Comparison of ENCODE assay signal across 13 mouse cellular contexts in the genomic region with DNA sequence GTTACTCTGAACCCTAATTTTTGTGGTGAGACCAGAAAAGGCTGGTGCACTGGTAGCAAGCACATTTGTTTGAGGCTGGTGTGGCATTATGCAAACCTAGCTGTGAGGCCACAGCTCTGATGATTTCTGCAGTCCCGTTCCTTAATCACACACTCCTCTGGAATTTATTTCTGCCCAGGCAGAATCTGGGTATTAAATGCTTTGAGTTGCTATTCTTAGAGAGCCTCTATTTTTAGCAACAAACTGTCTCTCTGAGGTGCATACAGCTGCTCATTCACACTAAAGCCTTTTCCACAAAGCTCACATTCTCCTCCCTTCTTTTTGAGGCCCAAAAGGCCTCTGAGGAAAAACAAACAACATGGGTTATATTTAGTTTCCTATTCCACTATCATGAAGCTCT. TPM values are rescaled to one million over a fixed set of nuclear protein-coding genes. Genes with fewer than 3 reads are reported as not detected.
A peak's percentile ranks its signal among the peaks of the same experiment; 100 is the strongest.
DNase-seq lines count a peak whose midpoint lies in the region; ATAC-seq and TF ChIP-seq lines count a peak whose summit lies in the region.
"Had no signal": no experiment of that assay in that cellular context is flagged by ENCODE, and none has a peak within 500 bp of the region (broad histone marks: within the 10 kb centered on the region; RNA-seq: fewer than 3 reads in every experiment).

No protein-coding gene starts in this region.

- H3K9me3 ChIP-seq in lung, embryonic 15.5 days, result no peaks in the 10 kb centered on the region
- no peaks in the 10 kb centered on the region for H3K9me3 ChIP-seq in embryonic facial prominence, embryonic 15.5 days (replicated peaks)
- H3K9me3 ChIP-seq in midbrain, postnatal 0 days (ENCODE audit: low read length), result no peaks in the 10 kb centered on the region
- H3K9me3 ChIP-seq: liver, embryonic 13.5 days had no signal

- no peak; the same call in 1 of the 2 replicates for ATAC-seq in lung, embryonic 15.5 days (ENCODE audit: borderline replicate concordance, extremely low read depth, low FRiP score, low TSS enrichment)
- ATAC-seq in embryonic facial prominence, embryonic 15.5 days (ENCODE audit: insufficient number of reproducible peaks, low FRiP score, low TSS enrichment, low read depth), result no peak
- no peak for ATAC-seq in midbrain, postnatal 0 days (ENCODE audit: low FRiP score)

- no peak overlapping the region for H3K4me2 ChIP-seq in lung, embryonic 15.5 days
- H3K4me2 ChIP-seq in embryonic facial prominence, embryonic 15.5 days (replicated peaks), result no peak overlapping the region
- no peak overlapping the region for H3K4me2 ChIP-seq in midbrain, postnatal 0 days (ENCODE audit: low read depth, low read length, poor library complexity, severe bottlenecking)
- H3K4me2 ChIP-seq: liver, embryonic 13.5 days had no signal

- peak overlapping the region; percentile 35; the same call in 1 of the 2 replicates for H3K27ac ChIP-seq in lung, embryonic 15.5 days
- H3K27ac ChIP-seq in embryonic facial prominence, embryonic 15.5 days (replicated peaks), result peak overlapping the region; percentile 63; the same call in 1 of the 2 replicates
- H3K27ac ChIP-seq in midbrain, postnatal 0 days (ENCODE audit: low read depth, low read length), result no peak overlapping the region
- H3K27ac ChIP-seq: liver, embryonic 13.5 days had no signal

- DNase-seq in heart, adult 11 months, result peak; percentile 89
- DNase-seq in heart, postnatal 14 days, result no peak
- no peak for DNase-seq in lung, postnatal 4 days
- DNase-seq in midbrain, postnatal 0 days (ENCODE audit: low spot score), result peak; percentile 25
- DNase-seq in cerebellum, adult 9-10 months, result no peak
- DNase-seq in adrenal gland, postnatal 25 days, result no peak
- DNase-seq: cerebellum, postnatal 25 days; liver, embryonic 13.5 days; right cerebral cortex, postnatal 14 days; thymus, postnatal 25 days had no signal

- WGBS in lung, embryonic 15.5 days, result 4% methylated on average over 1 of the region's 1 CpGs
- WGBS in embryonic facial prominence, embryonic 15.5 days, result 3% methylated on average over 1 of the region's 1 CpGs
- 9% methylated on average over 1 of the region's 1 CpGs for WGBS in midbrain, postnatal 0 days

- H3K9ac ChIP-seq in lung, embryonic 15.5 days, result no peak overlapping the region
- H3K9ac ChIP-seq in embryonic facial prominence, embryonic 15.5 days, result no peak overlapping the region
- H3K9ac ChIP-seq in midbrain, postnatal 0 days (replicated peaks; ENCODE audit: low read length, poor library complexity, severe bottlenecking), result no peak overlapping the region
- H3K9ac ChIP-seq: liver, embryonic 13.5 days had no signal

- intact Hi-C loops in heart, postnatal 14 days (cut with DNase I), result no loop called here

- no peaks in the 10 kb centered on the region for H3K27me3 ChIP-seq in lung, embryonic 15.5 days
- no peaks in the 10 kb centered on the region for H3K27me3 ChIP-seq in embryonic facial prominence, embryonic 15.5 days
- no peaks in the 10 kb centered on the region for H3K27me3 ChIP-seq in midbrain, postnatal 0 days (ENCODE audit: insufficient read depth, low read length)
- H3K27me3 ChIP-seq: liver, embryonic 13.5 days had no signal

- H3K36me3 ChIP-seq in lung, embryonic 15.5 days, result no peaks in the 10 kb centered on the region
- no peaks in the 10 kb centered on the region for H3K36me3 ChIP-seq in embryonic facial prominence, embryonic 15.5 days
- no peaks in the 10 kb centered on the region for H3K36me3 ChIP-seq in midbrain, postnatal 0 days (ENCODE audit: insufficient read depth, low read length)
- H3K36me3 ChIP-seq: liver, embryonic 13.5 days had no signal

- peaks cover 29% of the 10 kb centered on the region for H3K4me1 ChIP-seq in lung, embryonic 15.5 days
- peaks cover 15% of the 10 kb centered on the region for H3K4me1 ChIP-seq in embryonic facial prominence, embryonic 15.5 days
- H3K4me1 ChIP-seq in midbrain, postnatal 0 days (ENCODE audit: insufficient read depth, low read length), result no peaks in the 10 kb centered on the region
- H3K4me1 ChIP-seq: liver, embryonic 13.5 days had no signal

- TF ChIP-seq CTCF in midbrain, postnatal 0 days (IDR thresholded peaks at IDR 0.05), result no peak

- H3K4me3 ChIP-seq in lung, embryonic 15.5 days, result no peak overlapping the region
- no peak overlapping the region for H3K4me3 ChIP-seq in embryonic facial prominence, embryonic 15.5 days (replicated peaks)
- no peak overlapping the region for H3K4me3 ChIP-seq in midbrain, postnatal 0 days (ENCODE audit: low read depth, low read length)
- H3K4me3 ChIP-seq: liver, embryonic 13.5 days had no signal

RNA-seq across cellular contexts. Expression of gene Gm9747, which starts 33.0 kb away (rescaled TPM):
- not detected for total RNA-seq in heart, postnatal 14 days (2021)
- 35.0 TPM in 2 replicates for polyA plus RNA-seq in lung, embryonic 15.5 days (2015; fragmentation: Nextera tagmentation; extraction: Ambion mirVana)
- 34.4 and 38.8 TPM in 2 replicates for polyA plus RNA-seq in embryonic facial prominence, embryonic 15.5 days (2015; fragmentation: Nextera tagmentation; extraction: Ambion mirVana)
- total RNA-seq in midbrain, postnatal 0 days (2014; rRNA removed), result not detected in 2 replicates
- 16.3 and 16.8 TPM in 2 replicates for polyA plus RNA-seq in midbrain, postnatal 0 days (2015; fragmentation: Nextera tagmentation; extraction: Ambion mirVana)
- total RNA-seq in adrenal gland, postnatal 25 days (2021), result not detected in 2 replicates
- polyA plus RNA-seq: large intestine, adult 2 months had no signal

Comparison
In these comparisons a context has a peak if more than half of its experiments do, and no peak if none do; other contexts are left out.
1. DNase-seq: peak in heart, adult 11 months (single experiment) and midbrain, postnatal 0 days (single experiment); none in heart, postnatal 14 days (0 of 2), lung, postnatal 4 days (0 of 2), cerebellum, adult 9-10 months (single experiment) and adrenal gland, postnatal 25 days (single experiment).